Mouse (Mus musculus) liver, adult 2 months (tissue): ENCODE measurements around the gene Dld.

ENCODE experiments used
- CTCF ChIP-seq: fragments of 200-500 bp; IDR thresholded peaks from 2 replicates; pipeline ENCODE4 v1.5.1; 2011; ENCODE audit warnings: low read depth, low read length, control low read depth
- POLR2A ChIP-seq: fragments of 200-500 bp; IDR thresholded peaks from 2 replicates; pipeline ENCODE4 v1.6.1; 2011; ENCODE audit warnings: low read length, control low read depth; ENCODE audit not compliant: insufficient read depth; ENCODE audit errors: extremely low read depth

DNA sequence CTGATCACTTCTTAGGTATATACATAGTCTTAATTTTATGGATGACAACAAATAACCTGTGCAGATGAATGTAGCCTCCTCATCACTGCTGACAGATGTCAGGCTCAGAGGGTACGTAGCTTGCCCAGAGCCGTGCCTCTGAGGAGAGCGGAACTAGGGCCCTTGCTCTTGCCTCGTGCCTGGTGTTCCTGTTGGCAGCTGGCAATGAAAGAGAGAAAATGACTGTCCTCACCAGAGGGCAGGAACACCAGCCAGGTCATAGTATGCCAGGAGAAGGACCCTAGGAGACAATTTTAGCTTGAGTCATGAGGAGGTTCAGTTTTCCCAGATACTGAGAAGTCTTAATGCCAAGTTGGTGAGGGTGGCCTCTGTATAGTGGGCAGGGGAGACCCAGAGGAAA, 38.1 kb downstream of the Dld start:
- TF ChIP-seq POLR2A: no peak
- no peak for TF ChIP-seq CTCF
